Mouse (Mus musculus) E14TG2a.4 (cell line): ENCODE measurements around the gene Hhipl1.

ENCODE experiments used
- H3K27me3 ChIP-seq: 2 replicates; pipeline ENCODE4 v1.6.1; 2014; ENCODE audit warnings: low read length, control low read depth; ENCODE audit not compliant: insufficient read depth
- H3K36me3 ChIP-seq: 2 replicates; pipeline ENCODE4 v1.6.1; 2014; ENCODE audit warnings: low read length, control low read depth; ENCODE audit not compliant: insufficient read depth
- H3K4me1 ChIP-seq: replicated peaks from 2 replicates; pipeline ENCODE4 v1.6.1; 2014; ENCODE audit warnings: low read depth, low read length, control low read depth
- H3K4me3 ChIP-seq: replicated peaks from 2 replicates; pipeline ENCODE4 v1.5.1; 2014; ENCODE audit warnings: mild to moderate bottlenecking, low read length
- H3K9me3 ChIP-seq: 2 replicates; pipeline ENCODE4 v1.6.1; 2014; ENCODE audit warnings: low read length, control low read depth
- CTCF ChIP-seq: conservative IDR thresholded peaks from 2 replicates; pipeline ENCODE4 v1.5.1; 2014; ENCODE audit warnings: low read length
- NANOG ChIP-seq: IDR thresholded peaks from 2 replicates; pipeline ENCODE4 v1.6.1; 2014; ENCODE audit warnings: borderline replicate concordance, low read length, mixed read lengths
- POU5F1 ChIP-seq: IDR thresholded peaks from 2 replicates; pipeline ENCODE4 v1.6.1; 2014; ENCODE audit warnings: low read length, borderline replicate concordance

Hhipl1 gene

GRCm38 (mm10) chr12:108275920-108276822 lies 29.9 kb upstream of the Hhipl1 start:
- Histone ChIP-seq H3K4me1 (peaks cover 77% of the 10 kb centered on the region), H3K36me3 (peaks cover 28% of the 10 kb centered on the region), H3K9me3 (no peaks in the 10 kb centered on the region), H3K27me3 (peaks cover 71% of the 10 kb centered on the region), H3K4me3 (peak overlapping the region; percentile 85)
- TF ChIP-seq POU5F1: no peak
- no peak for TF ChIP-seq NANOG
- no peak for TF ChIP-seq CTCF

- Histone ChIP-seq H3K9me3 (no peaks in the 10 kb centered on the region), H3K4me3 (peak overlapping the region; percentile 39), H3K4me1 (peaks cover 66% of the 10 kb centered on the region), H3K27me3 (peaks cover 70% of the 10 kb centered on the region), H3K36me3 (peaks cover 16% of the 10 kb centered on the region)
- no peak for TF ChIP-seq CTCF
- no peak for TF ChIP-seq POU5F1
- TF ChIP-seq NANOG: no peak
Observed at GRCm38 (mm10) chr12:108277341-108277841, 28.7 kb upstream of the Hhipl1 start.

- H3K27me3 ChIP-seq: peaks cover 68% of the 10 kb centered on the region
- peaks cover 6% of the 10 kb centered on the region for H3K36me3 ChIP-seq
- no peak for TF ChIP-seq NANOG
- no peak for TF ChIP-seq POU5F1
- no peak for TF ChIP-seq CTCF
- H3K9me3 ChIP-seq: no peaks in the 10 kb centered on the region
- peaks cover 56% of the 10 kb centered on the region for H3K4me1 ChIP-seq
- H3K4me3 ChIP-seq: peak overlapping the region; percentile 39; the same call in 1 of the 2 replicates
Observed at GRCm38 (mm10) chr12:108278221-108278918, 27.7 kb upstream of the Hhipl1 start.

GRCm38 (mm10) chr12:108284455-108285224 lies 21.4 kb upstream of the Hhipl1 start:
- H3K9me3 ChIP-seq: no peaks in the 10 kb centered on the region
- peaks cover 42% of the 10 kb centered on the region for H3K27me3 ChIP-seq
- peaks cover 67% of the 10 kb centered on the region for H3K4me1 ChIP-seq
- H3K36me3 ChIP-seq: no peaks in the 10 kb centered on the region
- TF ChIP-seq POU5F1: no peak
- TF ChIP-seq NANOG: no peak
- TF ChIP-seq CTCF: no peak
- H3K4me3 ChIP-seq: peak overlapping the region; percentile 56

GRCm38 (mm10) chr12:108285225-108286011 lies 20.7 kb upstream of the Hhipl1 start:
- Histone ChIP-seq H3K27me3 (peaks cover 48% of the 10 kb centered on the region), H3K36me3 (no peaks in the 10 kb centered on the region), H3K9me3 (no peaks in the 10 kb centered on the region), H3K4me3 (peak overlapping the region; percentile 56), H3K4me1 (peaks cover 63% of the 10 kb centered on the region)
- TF ChIP-seq CTCF (no peak), POU5F1 (no peak), NANOG (no peak)

GRCm38 (mm10) chr12:108286381-108286780 lies 19.7 kb upstream of the Hhipl1 start:
- Histone ChIP-seq H3K4me1 (peaks cover 55% of the 10 kb centered on the region), H3K36me3 (no peaks in the 10 kb centered on the region), H3K4me3 (no peak overlapping the region), H3K9me3 (no peaks in the 10 kb centered on the region), H3K27me3 (peaks cover 47% of the 10 kb centered on the region)
- TF ChIP-seq NANOG (no peak), POU5F1 (no peak), CTCF (no peak)

- Histone ChIP-seq H3K9me3 (no peaks in the 10 kb centered on the region), H3K4me3 (no peak overlapping the region)
Observed at GRCm38 (mm10) chr12:108287011-108287410, 19.1 kb upstream of the Hhipl1 start.

More at GRCm38 (mm10) chr12:108287011-108287410, 19.1 kb upstream of the Hhipl1 start:
- H3K27me3 ChIP-seq: peaks cover 42% of the 10 kb centered on the region
- H3K36me3 ChIP-seq: no peaks in the 10 kb centered on the region
- no peak for TF ChIP-seq NANOG
- no peak for TF ChIP-seq CTCF
- no peak for TF ChIP-seq POU5F1
- peaks cover 59% of the 10 kb centered on the region for H3K4me1 ChIP-seq
